Mouse (Mus musculus): ENCODE data around the gene Alox5ap. TPM values are rescaled to one million over a fixed set of nuclear protein-coding genes. Genes with fewer than 3 reads are reported as not detected.

The Alox5ap gene
- total RNA-seq, 2 experiments from 2014 or later: 7.3 to 10.5 TPM

GRCm38 (mm10) chr5:149314514-149315081 is 50.0 kb downstream of the Alox5ap start:
- no peak for DNase-seq

GRCm38 (mm10) chr5:149316926-149317325 is 52.4 kb downstream of the Alox5ap start:
- DNase-seq: no peak

- DNase-seq: no peak
These were observed 55.3 kb downstream of the Alox5ap start for GRCm38 (mm10) chr5:149319874-149320323.

GRCm38 (mm10) chr5:149320534-149321482 is 56.2 kb downstream of the Alox5ap start:
- DNase-seq: peak; percentile 66

- DNase-seq: no peak
These were observed 57.6 kb downstream of the Alox5ap start for GRCm38 (mm10) chr5:149321909-149322841.

GRCm38 (mm10) chr5:149322938-149323553 is 58.5 kb downstream of the Alox5ap start:
- peak; percentile 43 for DNase-seq

GRCm38 (mm10) chr5:149324739-149325138 is 60.2 kb downstream of the Alox5ap start:
- DNase-seq: no peak

GRCm38 (mm10) chr5:149329098-149329887 is 64.7 kb downstream of the Alox5ap start:
- DNase-seq: no peak

GRCm38 (mm10) chr5:149330601-149331000 is 66.0 kb downstream of the Alox5ap start:
- no peak for DNase-seq

GRCm38 (mm10) chr5:149331407-149332143 is 67.0 kb downstream of the Alox5ap start:
- DNase-seq: no peak

- DNase-seq: no peak
These were observed 68.2 kb downstream of the Alox5ap start for GRCm38 (mm10) chr5:149332787-149333186.

- DNase-seq: no peak
These were observed 69.6 kb downstream of the Alox5ap start for GRCm38 (mm10) chr5:149333941-149334698.

GRCm38 (mm10) chr5:149335009-149335408 is 70.4 kb downstream of the Alox5ap start:
- DNase-seq: no peak

- peak; percentile 88 for DNase-seq
These were observed 71.1 kb downstream of the Alox5ap start for GRCm38 (mm10) chr5:149335563-149336238.

GRCm38 (mm10) chr5:149337148-149337547 is 72.6 kb downstream of the Alox5ap start:
- DNase-seq: no peak
